In genomic region chr11:94456347-94456746, GRCm38 (mm10) we compare ENCODE assay signal across 14 mouse cellular contexts. TPM values are rescaled to one million over a fixed set of nuclear protein-coding genes. Genes with fewer than 3 reads are reported as not detected.
A peak's percentile ranks its signal among the peaks of the same experiment; 100 is the strongest.
DNase-seq lines count a peak whose midpoint lies in the region; ATAC-seq lines count a peak whose summit lies in the region.
"Had no signal": no experiment of that assay in that cellular context is flagged by ENCODE, and none has a peak within 500 bp of the region (broad histone marks: within the 10 kb centered on the region; RNA-seq: fewer than 3 reads in every experiment).

No protein-coding gene starts in this region.

- peaks cover 10% of the 10 kb centered on the region; the same call in 1 of the 2 replicates for H3K27me3 ChIP-seq in forebrain, embryonic 10.5 days (ENCODE audit: poor library complexity, severe bottlenecking)
- no peaks in the 10 kb centered on the region for H3K27me3 ChIP-seq in forebrain, embryonic 15.5 days
- H3K27me3 ChIP-seq: neural tube, embryonic 12.5 days had no signal

- ATAC-seq in forebrain, embryonic 15.5 days (replicated peaks), result no peak
- peak; percentile 90 for ATAC-seq in megakaryocyte progenitor cell, adult 5-6 weeks (replicated peaks; ENCODE audit: poor library complexity)

- peaks cover 71% of the 10 kb centered on the region for H3K36me3 ChIP-seq in forebrain, embryonic 10.5 days (replicated peaks)
- no peaks in the 10 kb centered on the region for H3K36me3 ChIP-seq in forebrain, embryonic 15.5 days

- 78% methylated on average over 3 of the region's 3 CpGs for WGBS in forebrain, embryonic 10.5 days
- WGBS in forebrain, embryonic 15.5 days, result 81% methylated on average over 3 of the region's 3 CpGs

- H3K27ac ChIP-seq in forebrain, embryonic 10.5 days, result peak overlapping the region; percentile 40; the same call in 1 of the 2 replicates
- no peak overlapping the region for H3K27ac ChIP-seq in forebrain, embryonic 15.5 days (replicated peaks)
- H3K27ac ChIP-seq: gastrocnemius, adult 2 months; neural tube, embryonic 12.5 days had no signal

- H3K4me2 ChIP-seq in forebrain, embryonic 15.5 days (replicated peaks), result no peak overlapping the region
- H3K4me2 ChIP-seq: neural tube, embryonic 12.5 days had no signal

- no peak for DNase-seq in forebrain, embryonic 10.5 days (ENCODE audit: extremely low spot score, low spot score)
- peak; percentile 57 for DNase-seq in spleen, adult 12 weeks (ENCODE audit: low spot score)
- no peak for DNase-seq in spleen, adult 18-20 months
- no peak for DNase-seq in layer of hippocampus, postnatal 25 days (ENCODE audit: extremely low spot score in 1 of 2, low spot score in 1 of 2)
- no peak for DNase-seq in cerebellum, postnatal 14 days
- no peak for DNase-seq in gastrocnemius, adult 18-20 months (ENCODE audit: low spot score)
- DNase-seq: gastrocnemius, adult 2 months; kidney, postnatal 4 days; lung, adult 2 months; midbrain, embryonic 14.5 days; retina, postnatal 1 day had no signal

- no peak overlapping the region for H3K9ac ChIP-seq in forebrain, embryonic 15.5 days (replicated peaks)
- H3K9ac ChIP-seq: neural tube, embryonic 12.5 days had no signal

- peaks cover 54% of the 10 kb centered on the region for H3K4me1 ChIP-seq in forebrain, embryonic 10.5 days
- peaks cover 12% of the 10 kb centered on the region for H3K4me1 ChIP-seq in forebrain, embryonic 15.5 days

- H3K9me3 ChIP-seq in forebrain, embryonic 10.5 days, result no peaks in the 10 kb centered on the region
- H3K9me3 ChIP-seq in forebrain, embryonic 15.5 days, result no peaks in the 10 kb centered on the region
- H3K9me3 ChIP-seq: neural tube, embryonic 12.5 days had no signal

- no peak overlapping the region for H3K4me3 ChIP-seq in forebrain, embryonic 10.5 days
- H3K4me3 ChIP-seq in forebrain, embryonic 15.5 days, result no peak overlapping the region
- H3K4me3 ChIP-seq: gastrocnemius, adult 2 months; neural tube, embryonic 12.5 days had no signal

RNA-seq across cellular contexts. Expression of gene Cacna1g, which starts 17.7 kb away (rescaled TPM):
- 7.0 and 8.3 TPM in 2 replicates for polyA plus RNA-seq in forebrain, embryonic 10.5 days (2016; fragmentation: Nextera tagmentation; extraction: Ambion mirVana)
- polyA plus RNA-seq in forebrain, embryonic 15.5 days (2015; fragmentation: Nextera tagmentation; extraction: Ambion mirVana), result 6.8 and 9.2 TPM in 2 replicates
- total RNA-seq in megakaryocyte progenitor cell, adult 5-6 weeks (2015), result not detected in 2 replicates
- not detected in 2 replicates for total RNA-seq in megakaryocyte progenitor cell, adult 5-6 weeks (2017)
- 10 to 100 TPM; 49.7 to 72.3 TPM for total RNA-seq in layer of hippocampus, postnatal 25 days (2021)
- 1 to 10 TPM in 1 of 2 experiments, under 1 TPM in 1; 0.94 to 1.3 TPM for total RNA-seq in gastrocnemius, adult 18-20 months (2021)

RNA-seq across cellular contexts. Expression of gene Spata20, which starts 29.6 kb away (rescaled TPM):
- not detected in 2 replicates for polyA plus RNA-seq in forebrain, embryonic 10.5 days (2016; fragmentation: Nextera tagmentation; extraction: Ambion mirVana)
- 0.38 and 0.86 TPM in 2 replicates for polyA plus RNA-seq in forebrain, embryonic 15.5 days (2015; fragmentation: Nextera tagmentation; extraction: Ambion mirVana)
- not detected in 2 replicates for total RNA-seq in megakaryocyte progenitor cell, adult 5-6 weeks (2015)
- not detected in 2 replicates for total RNA-seq in megakaryocyte progenitor cell, adult 5-6 weeks (2017)
- total RNA-seq in layer of hippocampus, postnatal 25 days (2021), result under 1 TPM in 1 of 2 experiments, not detected in 1; 0.34 TPM
- not detected for total RNA-seq in gastrocnemius, adult 18-20 months (2021)
- total RNA-seq: gastrocnemius, adult 2 months had no signal
- polyA plus RNA-seq: neural tube, embryonic 12.5 days had no signal

RNA-seq across cellular contexts. Expression of gene Epn3, which starts 43.4 kb away (rescaled TPM):
- 1.6 and 2.0 TPM in 2 replicates for polyA plus RNA-seq in forebrain, embryonic 10.5 days (2016; fragmentation: Nextera tagmentation; extraction: Ambion mirVana)
- 0.66 and 0.75 TPM in 2 replicates for polyA plus RNA-seq in forebrain, embryonic 15.5 days (2015; fragmentation: Nextera tagmentation; extraction: Ambion mirVana)
- total RNA-seq in megakaryocyte progenitor cell, adult 5-6 weeks (2015), result not detected in 2 replicates
- 0.03 TPM in 1 of 2 replicates, not detected in the other for total RNA-seq in megakaryocyte progenitor cell, adult 5-6 weeks (2017)
- total RNA-seq in layer of hippocampus, postnatal 25 days (2021), result 1 to 10 TPM; 2.0 to 2.3 TPM
- not detected for total RNA-seq in gastrocnemius, adult 18-20 months (2021)

Comparison
In these comparisons a context has a peak if more than half of its experiments do, and no peak if none do; other contexts are left out.
1. RNA of gene Cacna1g, which starts 17.7 kb away (total RNA-seq): 49.7 to 72.3 TPM in layer of hippocampus, postnatal 25 days; 0.94 to 1.3 TPM in gastrocnemius, adult 18-20 months and not detected in megakaryocyte progenitor cell, adult 5-6 weeks; every median in the first group is over 10 times any median in the second.